Mouse (Mus musculus) urinary bladder, adult 2 months (tissue): Measurements from ENCODE around the gene Akt3. TPM values are rescaled to one million over a fixed set of nuclear protein-coding genes. Genes with fewer than 3 reads are reported as not detected.

Experiments
- DNase-seq: peaks from one replicate; pipeline ENCODE4 v3.0.0; 2022; ENCODE audit warnings: low spot score
- polyA plus RNA-seq: library from polyadenylated mRNA; depleted of rRNA; stranded (reverse); fragments of >200 nt; gene quantifications from 2 replicates; pipeline ENCODE4 v1.2.3, GENCODE M21; 2012

The Akt3 gene
- polyA plus RNA-seq, 1 experiment = 13.3 TPM

DNA sequence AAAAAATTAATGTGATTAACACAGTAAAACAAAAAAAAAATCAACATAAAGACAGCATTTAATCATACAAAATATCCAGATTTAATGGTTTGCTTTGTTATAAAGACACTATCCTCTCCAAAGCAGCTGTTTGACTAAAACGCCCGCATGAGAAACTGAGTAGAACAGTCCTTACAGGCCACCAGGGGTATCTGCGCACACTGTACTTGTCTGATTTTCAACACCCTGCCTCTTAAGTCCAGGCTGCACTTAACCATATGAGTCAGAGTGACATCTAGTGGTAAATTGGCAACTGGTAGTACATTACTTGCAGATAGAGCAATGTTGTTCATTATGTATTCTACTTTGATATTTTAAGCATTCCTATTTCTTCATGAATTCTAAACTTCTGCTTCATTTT lies 69.3 kb downstream of the Akt3 start:
- DNase-seq = no peak

DNA sequence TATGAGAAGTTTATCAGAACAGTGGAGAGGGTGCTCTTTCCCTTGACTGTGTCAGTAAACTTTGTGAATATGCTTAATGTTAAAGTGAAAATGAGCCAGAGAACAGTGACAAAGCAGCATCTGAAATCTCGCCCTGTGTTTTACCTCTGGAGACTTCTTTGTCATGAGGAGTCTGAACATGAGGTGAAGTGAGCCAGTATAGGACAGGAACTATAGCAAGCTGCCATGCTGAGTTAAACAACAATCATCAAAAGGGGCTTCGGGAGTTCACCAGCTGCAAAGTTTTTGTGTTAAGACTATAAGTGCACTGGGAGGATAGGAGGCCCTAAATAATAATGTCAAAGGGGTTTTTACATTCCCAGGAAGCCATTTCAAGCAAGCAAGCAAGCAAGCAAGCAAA lies 71.3 kb downstream of the Akt3 start:
- DNase-seq = no peak

DNA sequence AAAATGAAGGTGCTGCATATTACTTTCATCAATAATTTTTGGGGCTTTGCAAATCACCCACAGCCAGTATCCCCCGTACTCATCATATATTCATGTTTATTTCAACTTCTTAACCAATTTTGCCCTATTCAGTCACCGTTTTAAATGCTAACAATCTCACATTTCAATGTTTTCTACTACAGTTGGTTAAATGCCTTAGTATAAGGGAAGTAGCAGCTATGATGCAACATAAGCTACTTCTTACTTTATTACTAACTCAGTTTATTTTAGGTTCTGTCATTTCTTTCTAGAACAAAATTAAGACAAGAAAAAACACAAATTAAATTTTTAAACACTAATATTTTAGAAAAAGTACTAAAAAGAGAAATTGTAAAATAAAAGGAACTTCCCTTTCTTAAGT lies 78.4 kb downstream of the Akt3 start:
- no peak for DNase-seq

DNA sequence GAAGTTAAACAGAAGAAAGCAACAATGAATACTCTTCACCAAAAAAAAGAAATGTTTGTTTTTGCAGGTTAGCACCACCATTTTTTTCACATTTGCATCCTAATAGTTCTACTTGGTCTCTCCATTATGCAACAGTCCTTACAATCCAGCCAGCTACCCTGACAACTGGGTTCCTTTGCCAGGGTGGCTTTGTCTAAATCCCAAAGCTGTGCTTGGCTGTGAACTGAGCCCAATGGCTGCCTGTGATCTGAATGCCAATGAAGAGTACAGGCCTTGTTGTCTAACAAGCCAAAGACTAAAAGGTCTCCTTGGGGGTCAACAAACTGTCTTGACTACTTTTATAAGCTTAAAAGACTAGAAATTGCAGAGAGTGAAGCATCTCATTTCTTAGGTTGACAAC lies 82.6 kb downstream of the Akt3 start:
- DNase-seq = no peak

DNA sequence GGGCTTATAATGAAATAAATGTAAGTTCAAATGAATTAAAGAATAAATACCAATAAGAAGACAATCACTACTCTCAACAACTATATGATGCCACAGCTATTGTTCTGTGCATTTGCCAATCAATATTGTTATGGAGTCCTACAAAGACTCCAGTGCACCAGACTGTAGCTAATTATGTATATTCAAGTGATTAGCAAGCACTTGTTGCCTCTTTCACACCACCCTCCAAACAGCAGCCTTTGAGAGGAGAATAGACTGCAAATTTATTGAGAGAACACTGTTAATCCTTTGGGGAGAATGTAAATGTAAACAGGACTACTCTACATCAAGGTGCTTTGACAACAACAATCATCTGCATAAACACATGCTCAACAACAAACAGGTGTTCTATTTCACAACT lies 86.7 kb downstream of the Akt3 start:
- no peak for DNase-seq

DNA sequence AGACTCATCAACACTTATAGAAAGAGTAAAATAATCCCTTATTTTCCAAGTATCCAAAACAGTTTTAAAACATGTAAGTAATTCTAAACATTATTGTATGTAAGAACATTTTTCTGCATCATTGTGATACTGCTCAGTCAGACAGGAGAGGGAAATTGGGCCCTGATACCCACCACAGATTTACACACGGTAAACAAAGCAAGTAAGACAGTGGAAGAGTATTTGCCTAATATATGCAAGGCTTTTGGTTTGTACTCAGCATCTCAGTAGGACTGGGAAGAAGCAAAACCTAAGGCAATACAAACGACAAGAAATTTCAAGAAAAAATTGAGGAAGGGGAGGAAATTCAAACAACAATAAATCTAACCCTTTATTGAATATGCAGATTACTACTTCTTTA lies 92.2 kb downstream of the Akt3 start:
- no peak for DNase-seq

DNA sequence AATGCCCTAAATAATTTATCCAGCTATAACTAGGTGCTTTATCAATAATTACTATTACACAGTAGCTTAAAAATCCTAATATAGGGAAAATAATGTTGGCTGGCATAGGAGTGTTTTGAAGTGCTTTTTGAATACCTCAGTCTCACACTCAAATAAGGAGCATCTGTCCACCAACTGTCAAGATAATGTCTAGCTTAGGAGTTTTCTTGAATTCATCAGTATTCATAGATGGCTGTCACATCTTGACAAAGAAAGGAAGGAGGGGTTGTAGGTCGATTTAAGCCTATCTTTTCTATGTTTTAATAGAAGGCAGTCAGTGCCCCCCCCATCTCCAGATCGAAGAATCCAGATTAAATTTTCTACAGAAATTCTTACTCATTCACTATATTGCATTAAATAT lies 92.7 kb downstream of the Akt3 start:
- no peak for DNase-seq

DNA sequence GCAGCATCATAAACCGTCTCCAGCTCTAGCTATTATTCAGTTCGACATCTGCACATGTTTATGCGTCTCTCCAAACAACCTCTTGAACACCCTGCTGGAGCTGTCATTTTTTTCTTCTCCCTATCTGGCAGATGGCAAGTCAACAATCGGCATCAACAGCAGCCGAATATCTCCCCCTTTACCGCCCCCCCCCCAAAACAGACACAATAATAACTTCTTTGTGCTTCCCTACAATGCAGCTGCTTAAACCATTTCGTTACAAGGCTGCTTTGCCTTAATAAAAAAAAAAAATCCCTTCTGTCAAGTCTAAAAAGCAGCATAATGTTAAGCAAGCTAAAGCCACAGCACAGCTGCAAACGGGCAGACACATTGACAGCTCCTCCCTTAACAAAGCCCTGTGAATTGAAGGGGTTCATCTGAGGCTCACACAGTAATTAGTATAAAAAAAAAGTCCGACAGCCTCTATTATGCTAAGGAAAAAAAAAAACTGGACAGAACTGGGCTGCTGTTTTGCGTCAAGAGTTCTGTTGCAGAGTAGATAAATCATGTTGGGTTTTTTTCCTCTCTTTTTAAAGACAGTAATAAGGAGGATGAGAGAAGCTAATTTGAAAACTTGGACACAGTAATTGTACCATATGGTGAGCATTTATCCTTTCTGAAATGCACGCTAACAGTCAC lies 107.5 kb downstream of the Akt3 start:
- DNase-seq = no peak

DNA sequence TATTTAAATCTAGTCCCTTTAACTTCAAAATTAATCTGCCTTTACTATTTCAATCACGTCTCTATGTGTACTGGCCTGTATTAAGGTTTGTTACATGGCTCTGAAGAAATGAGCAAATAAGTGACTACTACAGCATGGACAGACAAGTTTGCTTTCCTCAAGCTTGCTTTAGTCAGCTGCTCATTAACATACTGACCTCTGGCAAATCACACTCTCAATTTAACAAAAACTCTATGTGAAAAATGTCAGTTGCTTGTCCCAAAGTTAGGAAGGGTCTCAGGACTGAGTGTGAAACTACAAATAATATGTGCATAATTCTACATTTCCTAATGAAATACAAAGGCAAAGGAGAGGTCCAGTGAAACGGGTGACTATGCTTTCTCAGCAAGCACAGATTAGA lies 109.3 kb downstream of the Akt3 start:
- DNase-seq = no peak

DNA sequence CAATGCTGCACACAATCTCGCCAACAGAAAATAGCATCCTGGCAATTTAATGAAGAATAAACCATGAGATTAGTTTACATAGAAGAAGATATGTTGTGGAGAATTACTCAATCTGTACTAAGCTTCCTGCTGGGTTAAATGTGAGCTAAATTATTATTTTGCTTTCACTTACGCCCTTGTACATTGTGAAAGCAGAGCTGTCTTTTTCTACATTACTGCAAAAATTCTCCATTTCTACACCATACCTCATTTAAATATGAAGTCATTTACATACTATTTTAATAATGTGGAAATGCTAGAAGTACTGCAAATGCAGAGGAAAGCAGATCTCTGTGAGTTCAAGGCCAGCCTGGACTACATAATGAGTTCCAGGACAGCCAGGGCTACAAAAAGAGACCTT lies 116.5 kb downstream of the Akt3 start:
- no peak for DNase-seq

DNA sequence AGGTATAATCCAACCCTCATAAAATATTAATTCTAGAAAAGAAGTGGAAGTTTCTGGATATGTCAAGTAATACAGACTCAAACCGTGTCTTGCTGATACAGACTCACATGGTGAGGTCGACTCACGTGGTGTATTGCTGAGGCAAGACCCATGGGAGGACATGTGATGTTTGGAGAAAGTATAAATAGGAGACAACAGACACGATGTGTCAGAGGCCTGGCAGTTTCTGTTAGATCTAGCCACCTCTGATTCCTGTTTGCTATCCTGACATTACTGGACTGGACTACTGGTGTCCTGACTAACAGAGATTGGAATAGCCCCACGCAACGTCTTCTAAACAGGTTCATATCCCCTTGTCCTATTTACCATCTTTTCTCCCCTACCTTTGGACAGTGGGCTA lies 118.4 kb downstream of the Akt3 start:
- DNase-seq = no peak

DNA sequence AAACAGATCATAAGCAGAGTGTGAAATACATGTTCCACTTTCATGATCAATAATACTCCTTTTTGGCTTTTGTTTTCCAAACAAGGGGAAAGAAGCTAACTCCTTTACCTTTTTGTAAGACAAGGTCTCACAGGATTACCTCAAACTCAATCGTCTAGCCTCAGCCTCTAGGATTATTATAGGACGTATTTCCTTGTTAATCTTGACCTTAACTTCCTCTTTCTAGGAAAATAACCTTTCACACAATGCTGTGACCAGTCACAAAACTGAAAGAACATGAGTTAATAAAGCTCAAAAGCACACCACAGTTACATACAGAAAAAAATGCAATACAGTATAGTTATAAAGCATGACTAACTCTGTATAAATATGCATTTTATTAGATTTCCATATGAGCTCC lies 126.5 kb downstream of the Akt3 start:
- DNase-seq = no peak

DNA sequence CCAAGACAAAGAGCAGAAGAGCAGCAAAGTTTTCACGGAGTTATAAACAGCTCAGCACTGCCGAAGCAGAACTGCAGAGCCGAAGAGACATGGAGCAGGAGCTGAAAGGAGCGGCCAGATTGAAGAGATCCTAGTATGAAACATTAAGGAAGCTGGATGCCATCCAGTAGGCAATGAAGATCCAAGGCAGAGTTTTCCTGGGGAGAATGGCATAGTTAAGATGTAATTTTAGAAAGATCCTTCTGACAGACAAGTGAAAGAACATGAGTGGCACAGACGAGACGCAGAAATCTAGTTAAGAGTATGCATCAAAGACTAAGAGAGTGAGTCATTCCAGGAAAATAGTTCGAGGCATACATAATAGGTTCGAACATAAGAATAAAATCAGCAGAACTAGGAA lies 131.3 kb downstream of the Akt3 start:
- DNase-seq = no peak

DNA sequence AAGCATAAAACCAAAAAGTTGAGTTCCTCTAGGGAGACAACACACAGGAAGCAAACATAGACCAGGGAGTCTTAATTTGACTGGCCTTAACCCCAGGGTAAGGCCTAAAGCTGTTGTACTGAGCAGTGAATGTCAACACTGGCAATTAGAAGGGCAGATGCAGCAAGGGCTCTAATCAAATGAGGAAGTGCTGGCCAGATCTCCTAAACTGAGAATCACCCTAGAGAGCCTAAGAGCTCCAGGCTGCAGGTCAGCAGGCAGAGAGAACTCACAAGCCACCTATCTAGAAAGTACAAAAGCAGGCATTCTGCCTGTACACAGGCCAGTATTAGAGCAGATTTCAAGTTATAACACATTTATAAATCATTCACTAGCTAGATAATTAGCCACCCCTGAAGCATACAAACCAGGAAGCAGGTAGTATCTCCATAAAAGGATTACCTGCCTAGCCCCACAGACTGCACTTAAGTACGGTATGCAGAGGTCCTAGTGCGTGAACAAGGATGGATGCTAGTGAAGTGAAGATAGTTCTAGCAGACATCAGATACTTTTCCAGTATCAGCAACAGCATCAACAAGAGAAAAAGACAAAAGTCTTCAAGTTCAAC lies 147.2 kb downstream of the Akt3 start:
- DNase-seq = no peak

DNA sequence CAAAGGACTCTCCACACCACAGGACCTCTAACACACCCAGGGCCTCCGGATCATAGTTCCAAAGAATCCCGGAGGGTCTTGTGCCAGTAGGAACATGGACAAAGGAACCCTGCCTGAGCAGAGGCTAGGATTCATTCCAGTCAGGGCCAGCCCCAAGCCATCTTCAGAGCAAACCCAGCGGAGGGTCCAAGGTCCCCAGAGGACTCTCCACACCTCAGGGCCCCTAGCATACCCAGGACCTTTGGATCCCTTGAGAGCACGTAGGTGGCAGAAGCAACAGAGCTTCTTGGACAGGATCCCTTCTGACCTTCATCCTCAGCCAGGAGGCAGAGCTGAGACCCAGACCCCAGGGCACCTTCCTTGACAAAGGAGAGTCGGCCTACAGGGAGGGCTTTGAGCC lies 167.5 kb downstream of the Akt3 start:
- DNase-seq = no peak

DNA sequence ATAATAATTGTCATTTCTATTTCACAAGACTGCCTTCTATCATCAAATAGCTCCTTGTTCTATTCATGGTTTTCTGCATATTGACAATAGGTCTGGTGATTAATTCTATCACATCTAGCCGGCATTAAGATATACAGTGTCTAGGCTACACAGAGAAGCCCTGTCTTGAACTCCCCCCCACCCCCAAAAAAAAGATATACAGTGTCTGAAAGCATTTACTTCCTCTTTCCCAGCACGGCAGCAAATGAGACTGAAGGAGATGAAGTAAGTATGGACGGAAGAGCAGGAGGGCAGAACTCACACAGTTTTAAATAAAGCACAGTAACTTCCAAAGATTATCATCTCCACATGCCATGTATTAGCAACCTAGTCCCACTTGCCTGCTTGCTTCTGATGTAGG lies 168.5 kb downstream of the Akt3 start:
- DNase-seq = no peak

DNA sequence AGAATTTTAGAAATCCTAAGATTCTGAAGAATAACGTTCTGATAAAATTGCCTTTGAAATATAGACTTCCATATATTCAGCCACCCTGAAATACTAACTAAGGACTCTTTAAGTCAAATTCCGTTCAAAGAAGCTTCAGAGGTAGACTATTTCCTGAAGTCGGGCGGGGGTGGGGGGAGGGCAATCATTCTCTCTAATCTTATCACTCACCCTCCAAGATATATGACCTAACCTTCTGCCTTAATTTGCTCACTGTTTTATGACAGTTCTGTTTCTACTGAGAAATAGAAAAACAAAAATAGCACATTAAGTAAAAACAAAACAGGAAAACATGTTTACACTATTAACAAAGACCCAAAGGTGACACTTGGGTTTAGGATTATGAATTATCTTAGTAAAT lies 169.0 kb downstream of the Akt3 start:
- no peak for DNase-seq

DNA sequence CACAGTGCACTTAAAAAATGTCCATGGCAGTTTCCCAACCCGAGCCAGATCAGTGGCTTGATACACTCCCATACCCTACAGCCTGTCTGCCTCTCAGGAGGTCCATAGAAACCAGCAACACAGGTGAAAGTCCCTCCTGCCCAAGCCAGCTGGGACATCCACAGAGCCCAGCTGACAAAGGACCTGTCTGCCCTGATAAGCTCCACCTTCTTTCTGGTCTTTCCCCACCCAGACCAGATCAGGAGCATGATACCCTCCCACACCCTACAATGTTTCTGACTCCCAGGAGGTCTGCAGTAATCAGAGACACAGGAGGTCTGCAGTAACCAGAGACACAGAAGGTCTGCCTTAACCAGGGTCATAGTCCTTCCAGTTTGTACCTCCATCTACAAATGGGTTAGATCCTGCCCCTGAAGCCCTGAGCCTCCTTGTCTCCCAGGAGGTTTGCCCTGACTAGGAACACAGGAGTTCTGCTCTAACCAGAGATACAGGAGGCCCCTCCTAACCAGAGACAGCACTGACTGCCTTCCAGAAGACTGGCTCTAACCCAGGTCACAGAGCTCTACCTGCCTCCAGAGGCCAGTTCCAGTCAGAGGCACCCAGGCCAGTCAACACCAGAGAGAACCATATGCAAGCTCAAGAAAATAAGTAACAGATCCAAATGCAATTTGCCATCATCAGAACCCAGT lies 175.9 kb downstream of the Akt3 start:
- DNase-seq = no peak

DNA sequence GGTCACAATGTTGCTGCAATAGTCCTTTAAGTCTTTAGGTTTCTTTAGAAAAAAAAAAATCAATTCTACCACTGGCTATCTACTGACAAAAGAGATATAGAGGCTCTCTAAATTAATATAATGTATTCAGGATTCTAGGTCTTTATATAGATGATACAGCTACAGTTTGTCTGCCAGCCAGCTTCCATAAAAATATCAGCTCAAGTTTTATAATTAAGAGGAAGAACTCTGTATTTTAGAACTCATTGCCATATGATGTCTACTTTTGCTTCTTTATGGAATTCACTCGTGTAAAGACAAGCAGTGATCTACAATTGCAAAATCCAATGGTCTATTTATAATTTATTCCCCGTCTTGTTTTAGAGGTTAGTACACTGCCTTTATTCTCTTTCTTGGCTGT lies 188.8 kb downstream of the Akt3 start:
- no peak for DNase-seq

DNA sequence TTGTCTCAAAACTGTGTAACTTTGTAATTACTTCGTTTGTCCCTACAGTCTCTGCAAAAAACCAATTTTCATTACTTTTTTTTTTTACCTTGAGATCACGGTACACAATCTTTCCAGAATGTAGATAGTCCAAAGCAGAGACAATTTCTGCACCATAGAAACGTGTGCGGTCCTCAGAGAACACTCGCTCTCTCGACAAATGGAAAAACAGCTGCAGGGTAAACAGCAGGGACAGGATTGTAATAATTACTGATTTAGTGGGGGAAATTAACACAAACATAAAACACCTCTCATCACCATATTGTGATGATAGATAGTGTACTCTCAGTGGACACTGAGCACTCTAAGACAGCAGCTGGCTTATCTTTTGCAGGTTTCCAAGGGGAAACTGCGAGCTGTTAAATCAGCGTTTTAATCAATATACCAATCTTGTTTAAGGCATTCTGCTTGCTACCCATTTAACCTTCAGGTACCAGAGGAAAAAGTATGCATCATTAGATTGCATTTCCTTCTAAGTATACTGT lies 190.8 kb downstream of the Akt3 start:
- no peak for DNase-seq

DNA sequence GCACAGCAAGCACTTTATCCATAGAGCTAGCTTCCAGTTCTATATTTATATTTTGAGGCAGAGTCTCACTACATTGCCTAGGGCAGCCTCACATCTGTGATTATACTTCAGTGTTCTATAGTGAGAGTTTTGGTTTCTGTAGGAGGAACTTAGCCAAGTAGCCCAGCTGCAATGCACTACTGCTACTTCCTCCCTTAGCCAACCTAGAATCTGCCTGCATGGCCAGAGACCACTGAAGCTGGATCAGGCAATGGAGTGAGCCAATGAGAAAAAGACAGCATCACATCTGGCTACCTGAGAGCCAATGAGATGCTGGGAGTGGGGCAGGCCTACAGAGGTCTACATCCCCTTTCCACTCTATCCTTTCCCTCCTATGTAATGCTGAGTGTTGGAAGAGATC lies 192.3 kb downstream of the Akt3 start:
- DNase-seq = no peak

DNA sequence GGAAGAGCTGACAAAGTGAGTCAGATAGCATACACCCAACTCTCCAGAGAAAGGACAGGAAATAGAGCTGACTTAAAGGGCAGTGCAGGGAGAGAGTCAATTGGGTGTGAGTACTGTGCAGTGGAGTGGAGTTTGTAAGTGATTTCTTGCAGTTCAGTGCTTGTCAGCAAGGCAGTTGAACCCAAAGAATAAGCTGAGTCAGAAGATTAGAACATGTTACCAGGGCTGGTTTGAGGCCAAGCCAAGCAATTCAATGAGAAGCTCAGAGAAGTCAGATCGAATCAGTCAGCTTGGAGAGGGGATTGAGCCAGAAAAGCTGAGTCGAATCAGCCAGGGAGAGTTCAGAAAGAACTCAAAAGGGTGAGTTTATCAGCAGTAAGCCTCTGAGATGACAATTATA lies 196.2 kb downstream of the Akt3 start:
- DNase-seq = no peak

DNA sequence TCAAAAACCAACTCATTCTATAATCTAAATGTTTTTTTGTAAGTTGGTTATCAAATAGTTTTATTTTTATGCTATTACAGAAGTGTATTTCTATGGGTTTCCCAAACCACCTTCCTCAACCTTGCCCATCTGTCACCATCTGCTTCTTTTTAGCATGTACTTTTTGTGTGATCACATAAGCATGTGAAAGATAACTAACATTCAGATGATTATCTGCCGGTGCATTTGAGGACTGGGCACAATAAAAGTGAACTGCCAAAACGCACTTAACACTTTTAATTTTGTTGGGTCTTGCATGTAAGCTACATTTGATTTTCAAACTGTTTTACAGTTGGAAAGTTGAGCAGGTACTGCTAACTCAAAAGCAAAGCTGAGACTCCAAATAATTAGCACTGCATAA lies 203.1 kb downstream of the Akt3 start:
- no peak for DNase-seq
